In genomic region chr7:31077885-31078445, GRCm38 (mm10) we compare ENCODE assay signal across 9 mouse cellular contexts. TPM values are rescaled to one million over a fixed set of nuclear protein-coding genes. Genes with fewer than 3 reads are reported as not detected.
DNase-seq lines count a peak whose midpoint lies in the region; ATAC-seq and TF ChIP-seq lines count a peak whose summit lies in the region.
"Had no signal": no experiment of that assay in that cellular context is flagged by ENCODE, and none has a peak within 500 bp of the region (broad histone marks: within the 10 kb centered on the region; RNA-seq: fewer than 3 reads in every experiment).

No protein-coding gene starts in this region.

- no peak overlapping the region for H3K27ac ChIP-seq in kidney, embryonic 14.5 days (ENCODE audit: low read depth, low read length)
- no peak overlapping the region for H3K27ac ChIP-seq in CH12.LX (ENCODE audit: insufficient read depth, low read depth)
- peak overlapping the region; percentile 62 for H3K27ac ChIP-seq in limb, embryonic 12.5 days

- TF ChIP-seq EP300 in CH12.LX (IDR thresholded peaks at IDR 0.05; ENCODE audit: low read length), result no peak

- TF ChIP-seq CTCF in CH12.LX (conservative IDR thresholded peaks at IDR 0.05 in 1 of 2, IDR thresholded peaks at IDR 0.05 in 1 of 2; ENCODE audit: low read depth in 2 of 2, low read length in 2 of 2), result peak; percentile 62 to 79

- no peaks in the 10 kb centered on the region for H3K27me3 ChIP-seq in kidney, embryonic 14.5 days (ENCODE audit: control insufficient read depth, insufficient read depth, low read length)
- peaks cover 22% of the 10 kb centered on the region for H3K27me3 ChIP-seq in CH12.LX (replicated peaks)
- no peaks in the 10 kb centered on the region for H3K27me3 ChIP-seq in limb, embryonic 12.5 days

- no peaks in the 10 kb centered on the region for H3K9me3 ChIP-seq in kidney, embryonic 14.5 days (ENCODE audit: control insufficient read depth, low read length)
- peaks cover 6% of the 10 kb centered on the region for H3K9me3 ChIP-seq in CH12.LX (replicated peaks; ENCODE audit: low read length)
- H3K9me3 ChIP-seq in limb, embryonic 12.5 days, result peaks cover 2% of the 10 kb centered on the region; the same call in 1 of the 2 replicates

- H3K4me2 ChIP-seq in kidney, embryonic 14.5 days (replicated peaks; ENCODE audit: low read depth, low read length), result no peak overlapping the region
- no peak overlapping the region for H3K4me2 ChIP-seq in CH12.LX (ENCODE audit: insufficient read depth, low read depth, poor library complexity, severe bottlenecking)
- no peak overlapping the region for H3K4me2 ChIP-seq in limb, embryonic 12.5 days

- TF ChIP-seq RAD21 in CH12.LX (IDR thresholded peaks at IDR 0.05; ENCODE audit: low read depth, low read length), result peak; percentile 79

- dilution Hi-C loops in CH12.LX (cut with MboI; ENCODE audit: extremely low pct_ligation_motif_present, extremely low pct_unique_long_range_greater_than_20kb, low sequenced_read_pairs), result no loop called here

- H3K4me1 ChIP-seq in kidney, embryonic 14.5 days (ENCODE audit: control insufficient read depth, insufficient read depth, low read length), result 0 out of 2 replicates have a peak, but pooled peaks cover under 1% of the 10 kb centered on the region
- H3K4me1 ChIP-seq in CH12.LX (ENCODE audit: control insufficient read depth in 1 of 2, insufficient read depth in 2 of 2), result peaks cover 0 to 4% of the 10 kb centered on the region in 2 experiments; a peak in 1 of 4 replicates
- peaks cover 20% of the 10 kb centered on the region for H3K4me1 ChIP-seq in limb, embryonic 12.5 days (replicated peaks)

- no peak overlapping the region for H3K4me3 ChIP-seq in kidney, embryonic 14.5 days (ENCODE audit: low read length)
- no peak overlapping the region for H3K4me3 ChIP-seq in CH12.LX (replicated peaks in 1 of 3; ENCODE audit: low read depth in 2 of 3, low read length in 2 of 3, poor library complexity in 1 of 3)
- no peak overlapping the region for H3K4me3 ChIP-seq in limb, embryonic 12.5 days (replicated peaks)

- no peak for TF ChIP-seq POLR2A in CH12.LX (IDR thresholded peaks at IDR 0.05; ENCODE audit: low read depth, low read length)

- H3K9ac ChIP-seq in kidney, embryonic 14.5 days (ENCODE audit: low read depth, low read length), result no peak overlapping the region
- H3K9ac ChIP-seq in CH12.LX (ENCODE audit: insufficient read depth, low read depth), result no peak overlapping the region
- H3K9ac ChIP-seq in limb, embryonic 12.5 days (replicated peaks), result no peak overlapping the region

- in situ Hi-C loops in CH12.LX (cut with MboI; ENCODE audit: low pct_ligation_motif_present, low pct_unique_long_range_greater_than_20kb, low sequenced_read_pairs), result no loop called here

- H3K79me2 ChIP-seq in CH12.LX (replicated peaks; ENCODE audit: control insufficient read depth, extremely low read depth, insufficient read depth, poor library complexity, severe bottlenecking), result no peaks in the 10 kb centered on the region

- peak; percentile 45 for ATAC-seq in kidney, embryonic 14.5 days (ENCODE audit: low FRiP score, low TSS enrichment)
- ATAC-seq in limb, embryonic 12.5 days (ENCODE audit: insufficient number of reproducible peaks, insufficient read depth, low FRiP score, low TSS enrichment, low read depth), result peak; percentile 34; the same call in 1 of the 2 replicates
- ATAC-seq in neutrophil, adult 5-6 weeks (ENCODE audit: extremely low read depth, insufficient number of reproducible peaks, low FRiP score, poor library complexity, severe bottlenecking), result peak; percentile 49; the same call in 1 of the 2 replicates

- DNase-seq in kidney, adult 9 months, result no peak
- peak; percentile 59 for DNase-seq in CH12.LX (ENCODE audit: extremely low read depth)
- peak; percentile 57 to 59 for DNase-seq in cerebellum, postnatal 25 days
- peak; percentile 62 for DNase-seq in heart, postnatal 4 days
- DNase-seq in yolk sac, embryonic 10.5 days (ENCODE audit: low spot score), result no peak

- WGBS in kidney, embryonic 14.5 days, result 45% methylated on average over 5 of the region's 5 CpGs
- WGBS in limb, embryonic 12.5 days, result 53% methylated on average over 5 of the region's 5 CpGs

- no peaks in the 10 kb centered on the region for H3K36me3 ChIP-seq in kidney, embryonic 14.5 days (ENCODE audit: control insufficient read depth, insufficient read depth, low read length)
- H3K36me3 ChIP-seq in CH12.LX (replicated peaks in 1 of 2; ENCODE audit: control insufficient read depth in 1 of 2, insufficient read depth in 1 of 2, low read length in 1 of 2), result no peaks in the 10 kb centered on the region
- no peaks in the 10 kb centered on the region for H3K36me3 ChIP-seq in limb, embryonic 12.5 days

TF ChIP-seq in CH12.LX, 34 proteins besides CTCF, POLR2A, EP300 and RAD21:
- TF ChIP-seq ZMIZ1 (IDR thresholded peaks at IDR 0.05; ENCODE audit: low read depth, low read length) (no peak), SMC3 (IDR thresholded peaks at IDR 0.05; ENCODE audit: low read depth, low read length) (peak; percentile 61)

RNA-seq across cellular contexts. Expression of gene Fxyd3, which starts 1.5 kb away (rescaled TPM):
- polyA plus RNA-seq in kidney, embryonic 14.5 days (2014; fragmentation: Nextera tagmentation; extraction: Ambion mirVana), result 13.4 and 18.2 TPM in 2 replicates
- total RNA-seq in CH12.LX (2012; rRNA removed) (not detected in 2 replicates), CH12.LX (2014; rRNA removed) (not detected in 2 replicates)
- polyA plus RNA-seq in CH12.LX (2012; ENCODE audit: insufficient read length, low read depth), result 0.08 TPM in 1 of 2 replicates, not detected in the other
- 1 to 10 TPM; 2.0 to 3.5 TPM for total RNA-seq in heart, postnatal 4 days (2021)
- 18.3 and 19.2 TPM in 2 replicates for polyA plus RNA-seq in limb, embryonic 12.5 days (2016; fragmentation: Nextera tagmentation; extraction: Ambion mirVana)
- total RNA-seq in neutrophil, adult 5-6 weeks (2017), result not detected in 2 replicates
- total RNA-seq: left cerebral cortex, postnatal 36 days had no signal

RNA-seq across cellular contexts. Expression of gene Lgi4, which starts 18.8 kb away (rescaled TPM):
- polyA plus RNA-seq in kidney, embryonic 14.5 days (2014; fragmentation: Nextera tagmentation; extraction: Ambion mirVana), result 0.47 TPM in 1 of 2 replicates, not detected in the other
- not detected in 2 replicates for total RNA-seq in CH12.LX (2012; rRNA removed)
- total RNA-seq in CH12.LX (2014; rRNA removed), result not detected in 2 replicates
- polyA plus RNA-seq in CH12.LX (2012; ENCODE audit: insufficient read length, low read depth), result not detected in 2 replicates
- 1 to 10 TPM in 1 of 2 experiments, under 1 TPM in 1; 0.95 to 1.4 TPM for total RNA-seq in heart, postnatal 4 days (2021)
- 0.61 and 0.87 TPM in 2 replicates for polyA plus RNA-seq in limb, embryonic 12.5 days (2016; fragmentation: Nextera tagmentation; extraction: Ambion mirVana)
- total RNA-seq in neutrophil, adult 5-6 weeks (2017), result 0.12 and 1.1 TPM in 2 replicates

RNA-seq across cellular contexts. Expression of gene Fxyd1, which starts 21.0 kb away (rescaled TPM):
- 29.8 and 46.3 TPM in 2 replicates for polyA plus RNA-seq in kidney, embryonic 14.5 days (2014; fragmentation: Nextera tagmentation; extraction: Ambion mirVana)
- total RNA-seq in CH12.LX (2012; rRNA removed) (not detected in 2 replicates), CH12.LX (2014; rRNA removed) (not detected in 2 replicates)
- not detected in 2 replicates for polyA plus RNA-seq in CH12.LX (2012; ENCODE audit: insufficient read length, low read depth)
- 100 to 1,000 TPM; 646 to 728 TPM for total RNA-seq in heart, postnatal 4 days (2021)
- 23.6 and 28.2 TPM in 2 replicates for polyA plus RNA-seq in limb, embryonic 12.5 days (2016; fragmentation: Nextera tagmentation; extraction: Ambion mirVana)
- not detected in 2 replicates for total RNA-seq in neutrophil, adult 5-6 weeks (2017)

RNA-seq across cellular contexts. Expression of gene Fxyd7, which starts 26.7 kb away (rescaled TPM):
- 8.0 and 9.5 TPM in 2 replicates for polyA plus RNA-seq in kidney, embryonic 14.5 days (2014; fragmentation: Nextera tagmentation; extraction: Ambion mirVana)
- total RNA-seq in CH12.LX (2012; rRNA removed) (not detected in 2 replicates), CH12.LX (2014; rRNA removed) (not detected in 2 replicates)
- polyA plus RNA-seq in CH12.LX (2012; ENCODE audit: insufficient read length, low read depth), result not detected in 2 replicates
- total RNA-seq in heart, postnatal 4 days (2021), result 1 to 10 TPM in 1 of 2 experiments, under 1 TPM in 1; 0.98 to 2.4 TPM
- polyA plus RNA-seq in limb, embryonic 12.5 days (2016; fragmentation: Nextera tagmentation; extraction: Ambion mirVana), result 9.7 and 10.6 TPM in 2 replicates
- total RNA-seq in neutrophil, adult 5-6 weeks (2017), result 0.86 and 2.0 TPM in 2 replicates

RNA-seq across cellular contexts. Expression of gene Fxyd5, which starts 35.7 kb away (rescaled TPM):
- polyA plus RNA-seq in kidney, embryonic 14.5 days (2014; fragmentation: Nextera tagmentation; extraction: Ambion mirVana), result 23.3 and 25.8 TPM in 2 replicates
- total RNA-seq in CH12.LX (2012; rRNA removed), result 71.6 and 73.2 TPM in 2 replicates
- 38.3 and 43.8 TPM in 2 replicates for total RNA-seq in CH12.LX (2014; rRNA removed)
- 96.8 and 124 TPM in 2 replicates for polyA plus RNA-seq in CH12.LX (2012; ENCODE audit: insufficient read length, low read depth)
- 10 to 100 TPM; 28.9 to 31.7 TPM for total RNA-seq in heart, postnatal 4 days (2021)
- polyA plus RNA-seq in limb, embryonic 12.5 days (2016; fragmentation: Nextera tagmentation; extraction: Ambion mirVana), result 9.9 and 10.3 TPM in 2 replicates
- 1,836 and 1,901 TPM in 2 replicates for total RNA-seq in neutrophil, adult 5-6 weeks (2017)

Comparison
In these comparisons a context has a peak if more than half of its experiments do, and no peak if none do; other contexts are left out.
1. DNase-seq: peak in CH12.LX (single experiment), cerebellum, postnatal 25 days (2 of 2) and heart, postnatal 4 days (single experiment); none in kidney, adult 9 months (single experiment) and yolk sac, embryonic 10.5 days (single experiment).
2. RNA of gene Fxyd1, which starts 21.0 kb away (total RNA-seq): 646 to 728 TPM in heart, postnatal 4 days; not detected in CH12.LX and not detected in neutrophil, adult 5-6 weeks; every median in the first group is over 100 times any median in the second.
3. Peak in every context shown above with its lines, with median percentiles within 50 percentile points of each other: ATAC-seq.